Mouse (Mus musculus): ENCODE results near the gene Tigd2.
A peak's percentile ranks its signal among the peaks of the same experiment; 100 is the strongest.
"Not testable (repeated sequence)": the region's sequence is repeated elsewhere in the genome, so short reads cannot be mapped to it uniquely, and the experiment has no call there.

Tigd2 gene

DNA sequence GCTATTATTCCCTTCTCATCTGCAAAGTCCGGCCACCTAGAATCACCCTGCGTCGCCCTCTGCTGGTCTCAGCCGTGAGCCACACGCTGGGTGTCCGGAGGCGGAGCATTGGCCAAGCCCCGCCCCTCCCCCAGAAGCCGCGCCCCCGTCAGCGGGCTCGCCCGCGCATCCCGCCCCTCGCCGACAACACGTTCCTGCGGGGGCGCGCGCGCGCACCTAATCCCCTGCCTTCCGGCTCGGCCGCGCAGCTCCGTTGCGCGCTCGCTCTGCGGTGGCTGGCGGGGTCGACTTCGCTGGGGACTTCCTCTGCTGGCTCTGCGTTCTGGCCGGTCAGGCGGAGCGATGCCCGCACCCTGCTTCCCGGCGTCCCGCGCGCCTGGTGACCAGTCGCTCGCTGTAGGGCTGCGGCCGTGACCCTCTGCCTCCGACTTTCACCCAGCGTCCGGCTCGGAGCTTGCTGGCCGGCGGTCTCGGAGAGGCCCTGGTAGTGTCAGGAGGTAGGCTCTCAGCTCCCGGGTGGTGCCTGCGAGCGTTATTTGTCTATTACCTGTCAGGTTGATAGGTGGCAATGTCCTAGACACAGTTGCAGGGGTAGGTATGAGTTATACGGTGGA lies at the start of gene Tigd2:
Tigd2 (plus strand) TSS at position 186 of the 614 bp plus-strand sequence.
- DNase-seq (ENCODE audit: extremely low spot score, low spot score), result peak; percentile 94

DNA sequence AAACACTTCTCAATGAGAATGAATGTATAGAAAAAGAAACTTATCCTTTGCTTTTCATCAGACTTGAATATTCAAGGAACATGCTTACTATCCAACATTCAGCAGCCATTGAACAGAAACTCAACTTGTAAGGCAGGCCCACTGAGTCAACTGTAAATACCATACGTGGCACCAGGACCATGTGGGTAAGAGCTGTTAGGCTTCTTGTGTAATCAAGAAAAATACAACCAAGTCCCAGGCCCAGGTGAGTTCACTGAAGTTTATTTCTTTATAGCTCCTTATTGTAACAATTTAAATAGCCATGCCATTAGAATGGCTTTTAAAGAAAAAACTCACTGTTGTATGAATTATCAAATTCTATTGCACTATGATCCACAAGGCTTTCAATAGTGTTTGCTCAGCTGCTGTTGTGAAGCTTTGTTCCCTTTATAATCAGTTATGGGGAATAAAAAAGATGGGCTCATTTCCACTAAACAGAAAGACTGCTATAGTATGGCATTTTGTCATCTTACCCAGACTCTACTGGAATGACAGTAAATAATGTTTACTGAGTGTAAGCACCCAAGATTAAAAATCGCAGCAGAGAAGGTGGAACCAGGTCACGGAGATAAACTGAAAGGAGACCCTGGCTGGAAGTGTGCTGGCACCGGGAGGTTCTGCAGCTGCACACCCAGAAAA lies 46.7 kb upstream of the Tigd2 start:
- DNase-seq (ENCODE audit: extremely low spot score, low spot score), result no peak

GRCm38 (mm10) chr6:59162887-59163286 lies 45.8 kb upstream of the Tigd2 start:
- DNase-seq (ENCODE audit: extremely low spot score, low spot score), result no peak

GRCm38 (mm10) chr6:59163407-59163806 lies 45.3 kb upstream of the Tigd2 start:
- no peak for DNase-seq (ENCODE audit: extremely low spot score, low spot score)

DNA sequence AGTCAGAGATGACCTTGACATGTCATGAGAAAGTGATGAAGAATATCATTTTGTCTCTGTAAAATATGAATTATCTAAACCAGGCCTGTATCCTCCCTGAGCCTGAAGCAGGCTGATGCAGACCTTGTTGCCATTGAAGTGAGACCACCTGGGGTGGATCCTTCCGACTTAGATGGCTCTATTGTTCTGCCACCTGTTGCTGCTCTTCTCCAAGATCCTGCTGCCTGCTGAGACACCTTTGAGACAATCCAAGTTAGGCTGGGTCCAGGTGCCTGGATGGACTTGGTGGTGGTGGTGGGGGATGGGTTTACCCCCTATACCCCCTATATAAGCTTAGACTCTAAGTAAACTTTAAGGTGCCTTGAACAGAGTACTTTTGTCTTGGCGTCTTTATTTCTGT lies 39.7 kb upstream of the Tigd2 start:
- no peak for DNase-seq (ENCODE audit: extremely low spot score, low spot score)

GRCm38 (mm10) chr6:59171230-59171629 lies 37.4 kb upstream of the Tigd2 start:
- no peak for DNase-seq (ENCODE audit: extremely low spot score, low spot score)

DNA sequence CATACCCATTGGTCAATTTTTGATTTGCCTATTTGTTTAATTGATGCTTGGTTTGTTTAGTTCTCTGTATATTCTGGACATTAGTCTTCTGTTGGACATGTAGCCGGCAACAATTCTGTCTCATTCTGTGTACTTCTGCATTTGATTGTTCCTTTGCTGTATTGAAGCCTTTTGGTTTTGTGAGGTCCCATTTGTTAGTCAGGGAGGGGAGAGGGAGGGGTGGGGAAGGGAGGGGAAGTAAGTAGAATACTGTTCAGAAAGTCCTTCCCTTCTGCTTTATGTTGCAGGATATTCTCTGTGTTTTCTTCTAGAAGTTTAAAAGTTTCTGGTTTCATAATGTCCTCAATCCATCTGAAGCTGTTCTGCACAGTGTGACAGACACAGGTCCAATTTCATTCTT lies 34.7 kb upstream of the Tigd2 start:
- DNase-seq (ENCODE audit: extremely low spot score, low spot score), result no peak

GRCm38 (mm10) chr6:59178051-59178450 lies 30.6 kb upstream of the Tigd2 start:
- DNase-seq (ENCODE audit: extremely low spot score, low spot score), result no peak

- DNase-seq (ENCODE audit: extremely low spot score, low spot score), result peak; percentile 22
These were observed 28.2 kb upstream of the Tigd2 start for GRCm38 (mm10) chr6:59180376-59180996.

DNA sequence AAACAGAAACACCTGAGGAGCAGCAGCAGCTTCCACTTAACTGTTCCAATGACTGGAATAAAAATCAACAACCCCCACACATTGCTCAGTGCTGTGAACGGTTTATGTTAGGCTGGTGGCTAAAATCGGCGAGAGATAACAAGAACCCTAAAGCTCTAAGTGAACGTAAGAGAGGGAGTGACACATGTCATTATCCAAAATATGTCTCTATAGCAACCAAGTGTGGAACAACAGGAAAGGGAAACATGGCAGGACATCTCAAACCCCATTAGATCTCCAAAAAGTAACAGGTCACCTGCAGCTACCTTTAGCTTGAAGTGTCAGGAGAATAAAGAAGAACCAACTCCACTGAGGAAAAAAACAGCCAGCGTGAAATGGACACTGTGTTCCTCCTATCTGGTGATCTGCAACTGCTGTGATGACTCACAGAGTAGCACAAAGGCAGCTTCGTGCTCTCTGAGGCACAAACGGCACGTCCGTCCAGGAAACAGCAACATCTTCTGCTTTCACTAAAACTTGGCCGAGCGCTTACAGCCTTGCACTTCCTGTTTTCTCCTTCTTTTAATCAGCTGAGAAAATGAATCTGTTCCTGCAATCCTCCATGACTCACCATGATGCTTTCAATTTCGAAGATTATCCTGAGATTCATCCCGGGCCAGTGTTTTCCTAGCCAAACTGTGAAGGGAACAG lies 23.5 kb upstream of the Tigd2 start:
- DNase-seq (ENCODE audit: extremely low spot score, low spot score), result no peak

GRCm38 (mm10) chr6:59190006-59190405 lies 18.7 kb upstream of the Tigd2 start:
- no peak for DNase-seq (ENCODE audit: extremely low spot score, low spot score)

- DNase-seq (ENCODE audit: extremely low spot score, low spot score), result not testable (repeated sequence)
These were observed 14.2 kb upstream of the Tigd2 start for GRCm38 (mm10) chr6:59194518-59194917.

- no peak for DNase-seq (ENCODE audit: extremely low spot score, low spot score)
These were observed 12.6 kb upstream of the Tigd2 start for GRCm38 (mm10) chr6:59195849-59196635.

DNA sequence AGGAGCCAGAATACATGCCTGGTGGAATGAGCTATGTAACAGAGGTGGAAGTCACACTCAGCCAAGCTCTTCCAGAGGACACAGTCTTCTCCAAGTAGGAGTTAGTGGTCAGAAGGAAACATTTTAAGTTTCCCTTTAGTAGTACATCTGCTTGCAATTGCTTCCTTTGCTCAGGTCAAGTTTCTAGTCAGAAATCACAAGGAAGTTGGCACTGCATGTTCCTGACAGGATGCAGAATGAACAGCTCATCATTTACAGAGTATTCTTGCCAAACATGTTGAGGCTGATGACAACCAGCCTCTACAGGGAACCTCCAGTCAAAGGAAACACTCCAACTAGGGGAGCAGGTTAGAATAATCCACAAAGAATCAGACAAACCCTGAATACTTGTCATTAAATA lies 11.9 kb upstream of the Tigd2 start:
- DNase-seq (ENCODE audit: extremely low spot score, low spot score), result no peak

DNA sequence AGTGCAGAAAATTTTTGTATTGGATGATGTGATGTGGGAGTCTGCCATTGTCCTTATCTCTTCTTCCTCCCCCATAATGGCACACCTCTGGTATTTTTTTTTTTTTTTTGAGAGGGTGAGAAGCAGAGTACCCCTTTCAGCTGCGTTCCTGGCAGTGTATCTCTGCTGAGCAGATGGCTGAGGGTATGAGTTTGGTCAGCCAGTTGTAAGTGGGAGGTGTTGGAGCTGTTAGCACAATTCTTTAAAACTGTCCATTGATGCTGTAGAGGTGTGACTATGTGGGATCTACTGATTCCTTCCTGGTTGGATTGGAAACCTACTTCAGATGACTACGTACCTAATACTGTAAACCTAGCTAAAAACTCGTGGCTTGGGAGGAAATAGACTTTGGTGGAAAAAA lies 10.3 kb upstream of the Tigd2 start:
- DNase-seq (ENCODE audit: extremely low spot score, low spot score), result no peak

DNA sequence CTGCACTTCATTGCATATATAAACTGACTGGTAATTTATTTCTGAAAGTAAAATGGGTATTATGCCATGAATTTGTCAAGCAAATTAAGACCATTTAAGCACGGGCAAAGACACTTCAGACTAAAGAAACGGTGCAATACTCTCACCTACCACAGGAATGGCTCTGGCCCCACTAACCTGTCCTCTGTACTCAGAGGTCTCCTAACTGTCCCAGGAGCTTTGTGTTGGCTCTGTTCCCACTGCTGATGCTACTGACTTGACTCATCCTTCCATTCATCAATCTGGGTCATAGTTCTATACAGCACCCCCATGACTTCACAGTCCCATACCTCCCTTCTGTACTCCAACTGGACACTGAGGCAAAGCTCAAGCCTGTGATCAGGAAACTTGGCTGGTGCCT lies 9.6 kb upstream of the Tigd2 start:
- no peak for DNase-seq (ENCODE audit: extremely low spot score, low spot score)

DNA sequence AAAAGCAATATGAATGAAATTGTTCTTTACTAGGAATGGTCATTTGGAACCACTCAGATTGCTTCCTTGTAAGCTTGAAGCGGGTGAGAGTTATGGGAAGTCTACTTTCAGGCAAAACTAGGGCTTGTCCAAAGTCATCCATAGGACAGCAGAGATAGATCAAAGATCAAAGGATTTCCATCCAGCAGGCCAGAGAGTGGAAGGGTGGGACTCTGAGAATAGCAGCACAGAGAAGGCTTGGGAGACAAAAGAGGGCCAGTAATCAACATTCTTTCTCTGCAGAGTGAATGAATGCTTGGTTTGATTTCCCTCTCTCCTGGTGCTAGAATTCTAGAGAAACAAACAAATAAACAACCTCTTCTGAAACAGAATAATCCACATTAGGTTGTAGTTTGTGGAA lies 1.1 kb upstream of the Tigd2 start:
- no peak for DNase-seq (ENCODE audit: extremely low spot score, low spot score)

DNA sequence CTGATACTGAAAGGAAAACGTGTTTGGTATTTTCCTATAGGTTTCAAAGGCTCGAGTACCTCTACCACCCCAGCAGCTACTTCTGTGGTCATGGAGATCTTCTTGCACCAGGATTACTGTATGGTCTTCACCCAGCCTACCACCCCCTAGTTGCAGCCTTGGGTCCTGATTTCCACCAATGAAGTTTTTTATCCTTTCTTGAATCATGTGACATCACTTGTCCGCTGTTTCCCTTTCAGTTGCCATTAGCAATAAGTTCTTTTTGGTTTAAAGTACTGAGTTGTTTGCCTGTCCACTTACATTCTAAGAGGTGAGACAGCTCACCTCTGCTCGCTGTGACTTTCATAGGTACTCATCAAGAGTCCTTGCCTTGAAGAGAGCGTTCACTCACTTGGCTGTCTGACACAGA lies 633 bp downstream of the Tigd2 start:
- no peak for DNase-seq (ENCODE audit: extremely low spot score, low spot score)

- no peak for DNase-seq (ENCODE audit: extremely low spot score, low spot score)
These were observed 24.5 kb downstream of the Tigd2 start for GRCm38 (mm10) chr6:59233191-59233590.

- no peak for DNase-seq (ENCODE audit: extremely low spot score, low spot score)
These were observed 25.0 kb downstream of the Tigd2 start for GRCm38 (mm10) chr6:59233651-59234050.

DNA sequence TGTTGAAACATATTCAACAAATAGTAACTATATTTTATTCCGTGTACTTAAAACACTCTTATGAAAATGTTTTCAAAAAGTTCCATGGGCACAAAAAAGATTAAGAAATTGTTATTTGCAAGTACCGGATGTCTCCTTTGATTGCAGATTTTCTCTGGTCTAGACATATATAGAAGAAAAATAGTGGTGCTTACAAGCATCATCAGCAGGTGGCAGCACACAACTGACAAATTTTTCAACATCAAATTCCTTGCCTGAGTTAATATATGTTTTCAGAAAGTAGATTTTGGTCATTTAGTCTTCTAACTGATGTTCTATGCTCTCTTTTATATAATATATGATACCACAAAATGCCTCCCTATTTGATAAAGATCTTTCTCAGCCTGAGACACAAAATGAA lies 41.0 kb downstream of the Tigd2 start:
- no peak for DNase-seq (ENCODE audit: extremely low spot score, low spot score)

All from neural tube, embryonic 10.5 days (tissue).